Mouse (Mus musculus): Measurements from ENCODE around the gene Nectin4. TPM values are rescaled to one million over a fixed set of nuclear protein-coding genes. Genes with fewer than 3 reads are reported as not detected.
"Not testable (repeated sequence)": the region's sequence is repeated elsewhere in the genome, so short reads cannot be mapped to it uniquely, and the experiment has no call there.

Gene Nectin4
- polyA plus RNA-seq (2015; fragmentation: Nextera tagmentation; extraction: Ambion mirVana), result 39.0 and 43.7 TPM in 2 replicates

DNA sequence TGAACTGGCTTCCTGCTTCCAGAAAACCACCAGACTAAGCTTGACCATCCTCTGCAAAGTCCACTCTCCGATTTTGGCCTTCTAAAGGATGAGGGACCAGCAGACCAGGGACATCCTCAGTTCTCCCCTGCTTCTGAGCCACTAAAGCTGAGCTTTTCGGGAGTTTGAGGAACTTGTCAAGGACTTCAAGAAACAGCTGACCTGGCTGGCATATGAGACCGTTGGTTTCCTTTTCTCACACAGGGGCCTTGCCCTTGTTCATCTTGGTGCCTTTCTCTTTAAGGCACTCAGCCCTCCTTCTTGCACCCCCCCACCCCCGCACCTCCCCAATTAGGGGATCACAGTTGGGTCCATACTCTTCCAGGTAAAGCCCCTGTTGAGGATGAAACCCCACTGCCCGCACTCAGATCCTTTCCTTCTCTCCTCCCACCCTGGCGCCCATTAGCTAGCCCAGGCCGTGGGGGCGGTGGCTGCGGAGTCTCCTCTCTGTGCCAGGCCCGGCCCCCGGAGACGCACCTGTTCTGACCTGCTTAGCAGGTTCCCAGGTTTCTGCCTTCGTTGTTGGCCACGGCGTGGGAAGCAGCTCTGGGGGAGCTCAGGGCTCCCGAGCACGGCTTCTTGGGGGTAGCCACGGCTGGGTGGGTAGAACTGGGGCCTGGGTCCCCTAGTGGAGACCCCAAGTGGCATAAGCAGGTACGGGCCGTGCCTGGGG is at the start of gene Nectin4:
TSS of gene Nectin4 (plus strand) at position 255 of the 712 bp plus-strand sequence.
- no peaks in the 10 kb centered on the region for H3K9me3 ChIP-seq (replicated peaks)
- WGBS, result 28% methylated on average over 20 of the region's 20 CpGs
- H3K36me3 ChIP-seq, result no peaks in the 10 kb centered on the region
- peak; percentile 59; the same call in 1 of the 2 replicates for ATAC-seq (ENCODE audit: insufficient number of reproducible peaks, low FRiP score, low TSS enrichment, low read depth)
- peak within 1 kb of the TSS; percentile 72 for H3K27ac ChIP-seq (replicated peaks)
- no peaks in the 10 kb centered on the region for H3K27me3 ChIP-seq
- H3K4me3 ChIP-seq (replicated peaks), result peak within 1 kb of the TSS; percentile 34
- H3K4me1 ChIP-seq, result peaks cover 19% of the 10 kb centered on the region
- H3K4me2 ChIP-seq (replicated peaks), result peak within 1 kb of the TSS; percentile 31
- H3K9ac ChIP-seq, result no peak within 1 kb of the TSS

DNA sequence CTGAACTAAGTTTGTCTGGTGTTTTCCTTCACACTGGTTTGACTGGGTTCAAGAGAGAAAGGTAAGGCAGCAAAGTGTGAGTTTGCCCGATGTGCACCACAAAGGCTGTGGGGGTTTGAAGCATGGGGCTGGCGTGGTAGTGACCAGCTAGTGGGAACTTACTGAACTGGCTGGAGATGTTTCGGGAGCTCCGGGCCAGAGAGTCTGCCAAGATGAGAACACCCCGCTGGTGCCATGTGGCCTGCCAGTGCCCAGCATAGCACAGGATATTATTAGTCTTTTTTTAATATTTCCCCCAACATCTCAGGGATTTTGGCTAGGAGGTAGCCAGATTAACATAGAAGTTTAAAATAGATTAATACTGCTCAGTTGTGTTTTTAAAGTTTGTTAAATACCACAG is 49.7 kb upstream of the Nectin4 start:
- Histone ChIP-seq H3K4me3 (replicated peaks) (no peak overlapping the region), H3K36me3 (no peaks in the 10 kb centered on the region), H3K4me1 (no peaks in the 10 kb centered on the region), H3K9ac (no peak overlapping the region), H3K4me2 (replicated peaks) (no peak overlapping the region), H3K27ac (replicated peaks) (no peak overlapping the region), H3K27me3 (no peaks in the 10 kb centered on the region), H3K9me3 (replicated peaks) (no peaks in the 10 kb centered on the region)
- WGBS, result 18% methylated on average over 5 of the region's 5 CpGs
- ATAC-seq (ENCODE audit: insufficient number of reproducible peaks, low FRiP score, low TSS enrichment, low read depth), result no peak

DNA sequence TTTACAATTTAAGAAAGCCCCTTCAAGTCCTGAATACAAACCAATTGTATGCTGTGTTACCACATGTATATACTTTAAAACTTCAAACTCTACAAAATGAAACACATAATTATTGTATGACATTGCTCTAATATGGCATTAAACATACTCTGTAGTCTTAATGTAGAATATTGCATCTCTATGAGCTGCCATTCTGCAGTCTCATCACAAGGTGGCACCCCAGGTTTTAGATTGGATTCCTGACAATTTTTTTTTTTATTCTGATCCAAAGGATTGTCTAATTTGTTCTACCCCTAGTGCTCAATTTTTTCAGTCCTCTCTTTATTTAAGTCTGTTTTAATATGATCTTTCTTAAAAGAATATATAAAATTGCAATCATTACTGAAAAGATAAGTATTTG is 48.5 kb upstream of the Nectin4 start:
- ATAC-seq (ENCODE audit: insufficient number of reproducible peaks, low FRiP score, low TSS enrichment, low read depth), result no peak
- Histone ChIP-seq H3K4me2 (replicated peaks) (no peak overlapping the region), H3K36me3 (no peaks in the 10 kb centered on the region), H3K27me3 (no peaks in the 10 kb centered on the region), H3K4me1 (no peaks in the 10 kb centered on the region), H3K9ac (no peak overlapping the region), H3K4me3 (replicated peaks) (no peak overlapping the region), H3K27ac (replicated peaks) (no peak overlapping the region), H3K9me3 (replicated peaks) (no peaks in the 10 kb centered on the region)

DNA sequence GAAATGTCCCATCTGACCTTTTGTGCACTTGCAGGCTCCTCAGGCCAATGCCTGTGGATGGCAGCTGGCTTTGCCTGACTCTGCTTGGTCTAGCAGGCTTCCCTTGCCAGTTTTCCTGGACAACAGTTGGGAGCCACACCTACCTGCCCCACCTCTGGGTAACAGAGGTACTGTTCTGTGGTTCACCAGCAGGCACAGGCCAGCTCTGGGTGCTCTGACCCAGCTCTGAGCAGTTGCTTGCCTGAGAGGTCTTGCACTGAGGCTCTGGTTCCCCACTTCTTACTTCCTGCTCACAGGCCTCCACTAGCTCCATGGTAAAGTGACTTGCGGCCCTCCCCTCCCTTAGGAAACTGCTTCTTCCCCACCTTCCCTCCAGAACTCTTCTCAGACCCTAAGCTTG is 47.9 kb upstream of the Nectin4 start:
- H3K27ac ChIP-seq (replicated peaks), result no peak overlapping the region
- 0 out of 2 replicates have a peak, but pooled peaks cover under 1% of the 10 kb centered on the region for H3K4me1 ChIP-seq
- no peak overlapping the region for H3K4me2 ChIP-seq (replicated peaks)
- WGBS, result 67% methylated on average over 1 of the region's 1 CpGs
- ATAC-seq (ENCODE audit: insufficient number of reproducible peaks, low FRiP score, low TSS enrichment, low read depth), result no peak; the same call in 1 of the 2 replicates
- no peaks in the 10 kb centered on the region for H3K27me3 ChIP-seq
- H3K4me3 ChIP-seq (replicated peaks), result no peak overlapping the region
- no peaks in the 10 kb centered on the region for H3K36me3 ChIP-seq
- H3K9ac ChIP-seq, result no peak overlapping the region
- no peaks in the 10 kb centered on the region for H3K9me3 ChIP-seq (replicated peaks)

DNA sequence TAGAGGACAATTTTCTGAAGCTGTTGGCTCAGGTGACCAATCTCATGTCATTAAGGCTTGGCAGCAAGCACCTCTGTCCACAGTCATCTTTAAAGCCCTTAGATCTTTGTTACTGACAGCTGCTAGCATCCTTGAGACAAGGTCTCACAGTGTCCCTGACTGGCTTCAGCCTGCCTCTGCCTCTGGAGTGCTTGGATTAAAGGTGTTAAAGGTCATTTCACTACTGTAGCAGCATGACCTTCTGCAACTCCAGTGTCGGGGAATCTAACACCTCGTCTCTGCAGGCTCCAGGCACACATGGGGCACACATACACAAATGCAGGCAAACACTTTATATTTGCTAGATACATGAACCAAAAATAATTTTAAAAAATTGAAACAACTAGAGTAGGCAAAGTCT is 44.3 kb upstream of the Nectin4 start:
- Histone ChIP-seq H3K27ac (replicated peaks) (no peak overlapping the region), H3K4me2 (replicated peaks) (no peak overlapping the region), H3K9me3 (replicated peaks) (no peaks in the 10 kb centered on the region), H3K4me1 (peaks cover 17% of the 10 kb centered on the region), H3K36me3 (no peaks in the 10 kb centered on the region), H3K9ac (no peak overlapping the region), H3K4me3 (replicated peaks) (no peak overlapping the region), H3K27me3 (no peaks in the 10 kb centered on the region)
- 87% methylated on average over 2 of the region's 2 CpGs for WGBS
- no peak for ATAC-seq (ENCODE audit: insufficient number of reproducible peaks, low FRiP score, low TSS enrichment, low read depth)

DNA sequence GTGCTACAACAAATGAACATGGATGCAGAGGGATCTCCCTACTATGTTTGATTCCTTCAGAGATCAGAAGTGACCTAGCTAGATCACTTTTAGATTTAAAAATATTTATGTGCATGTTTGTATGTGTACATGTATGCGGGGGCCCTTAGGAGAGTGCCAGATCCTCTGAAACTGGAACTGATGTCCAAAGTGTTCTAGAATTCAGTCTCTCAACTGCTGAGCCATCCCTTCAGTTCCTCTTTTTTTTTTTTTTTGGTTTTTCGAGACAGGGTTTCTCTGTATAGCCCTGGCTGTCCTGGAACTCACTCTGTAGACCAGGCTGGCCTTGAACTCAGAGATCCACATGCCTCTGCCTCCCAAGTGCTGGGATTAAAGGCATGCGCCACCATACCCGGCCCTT is 43.3 kb upstream of the Nectin4 start:
- H3K9me3 ChIP-seq (replicated peaks); H3K36me3 ChIP-seq; ATAC-seq (ENCODE audit: insufficient number of reproducible peaks, low FRiP score, low TSS enrichment, low read depth); H3K27me3 ChIP-seq; H3K9ac ChIP-seq; H3K4me3 ChIP-seq (replicated peaks); H3K27ac ChIP-seq (replicated peaks); H3K4me2 ChIP-seq (replicated peaks): not testable (repeated sequence)
- peaks cover 27% of the 10 kb centered on the region for H3K4me1 ChIP-seq
- 83% methylated on average over 4 of the region's 4 CpGs for WGBS

DNA sequence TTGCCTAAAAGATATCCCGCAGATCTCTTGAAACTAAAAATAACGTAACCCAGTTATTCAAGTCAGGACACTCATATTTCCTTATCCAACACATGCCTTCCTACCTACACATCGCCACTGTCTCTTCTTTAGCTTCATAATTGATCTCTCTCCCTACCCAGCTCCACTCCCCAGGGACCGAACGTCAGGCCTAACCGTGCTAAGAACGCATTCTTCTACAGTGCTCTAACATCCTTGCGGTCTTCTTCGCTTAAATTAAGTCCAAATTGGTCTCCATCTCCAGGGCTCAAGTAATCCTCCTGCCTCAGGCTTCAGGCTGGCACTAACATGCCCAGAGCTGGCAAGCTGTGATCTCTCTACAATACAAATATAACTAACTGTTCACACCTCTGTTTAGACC is 41.7 kb upstream of the Nectin4 start:
- Histone ChIP-seq H3K4me1 (peaks cover 27% of the 10 kb centered on the region), H3K27me3 (no peaks in the 10 kb centered on the region), H3K36me3 (no peaks in the 10 kb centered on the region), H3K27ac (replicated peaks) (peak overlapping the region; percentile 99), H3K4me3 (replicated peaks) (peak overlapping the region; percentile 84), H3K9me3 (replicated peaks) (no peaks in the 10 kb centered on the region), H3K9ac (peak overlapping the region; percentile 96), H3K4me2 (replicated peaks) (peak overlapping the region; percentile 72)
- ATAC-seq (ENCODE audit: insufficient number of reproducible peaks, low FRiP score, low TSS enrichment, low read depth), result no peak
- 18% methylated on average over 9 of the region's 9 CpGs for WGBS

DNA sequence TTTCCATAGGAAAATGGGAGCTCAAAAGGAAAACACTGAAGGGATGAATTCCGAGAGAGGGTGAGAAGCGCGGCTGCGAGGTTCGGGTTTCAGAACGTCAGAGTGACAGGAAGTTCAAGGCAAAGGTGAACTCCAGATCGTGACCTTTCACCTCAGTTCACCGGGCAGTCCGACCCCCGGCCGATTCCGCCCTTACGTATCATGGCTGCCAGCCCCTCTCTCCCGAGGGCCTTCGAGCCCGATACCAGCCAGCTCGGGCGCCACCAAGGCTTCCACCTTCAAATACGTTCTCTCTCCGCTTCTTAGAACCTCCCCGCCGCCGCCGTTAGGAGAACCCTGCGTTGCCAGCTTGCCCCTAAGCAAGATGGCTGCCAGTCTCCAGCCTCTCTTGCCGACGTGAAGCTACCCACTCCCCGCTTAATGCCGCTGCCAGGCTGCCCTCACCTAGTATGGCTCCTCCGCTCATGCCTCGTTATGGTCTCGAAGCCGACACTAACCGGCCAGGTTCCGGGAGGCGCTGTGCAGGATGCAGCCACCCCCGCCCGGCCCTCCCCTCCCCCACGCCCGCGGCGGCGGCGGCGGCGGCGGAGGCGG is 41.0 kb upstream of the Nectin4 start, which contains the start of gene Dedd:
TSS of gene Dedd (plus strand) at position 307 of the 594 bp plus-strand sequence.
- ATAC-seq (ENCODE audit: insufficient number of reproducible peaks, low FRiP score, low TSS enrichment, low read depth), result peak; percentile 95
- peaks cover 27% of the 10 kb centered on the region for H3K4me1 ChIP-seq
- peak within 1 kb of the TSS; percentile 99 for H3K27ac ChIP-seq (replicated peaks)
- under 1% methylated on average over 43 of the region's 48 CpGs for WGBS
- H3K9ac ChIP-seq, result peak within 1 kb of the TSS; percentile 96
- H3K36me3 ChIP-seq, result no peaks in the 10 kb centered on the region
- H3K4me2 ChIP-seq (replicated peaks), result peak within 1 kb of the TSS; percentile 72
- peak within 1 kb of the TSS; percentile 84 for H3K4me3 ChIP-seq (replicated peaks)
- H3K9me3 ChIP-seq (replicated peaks), result no peaks in the 10 kb centered on the region
- no peaks in the 10 kb centered on the region for H3K27me3 ChIP-seq

DNA sequence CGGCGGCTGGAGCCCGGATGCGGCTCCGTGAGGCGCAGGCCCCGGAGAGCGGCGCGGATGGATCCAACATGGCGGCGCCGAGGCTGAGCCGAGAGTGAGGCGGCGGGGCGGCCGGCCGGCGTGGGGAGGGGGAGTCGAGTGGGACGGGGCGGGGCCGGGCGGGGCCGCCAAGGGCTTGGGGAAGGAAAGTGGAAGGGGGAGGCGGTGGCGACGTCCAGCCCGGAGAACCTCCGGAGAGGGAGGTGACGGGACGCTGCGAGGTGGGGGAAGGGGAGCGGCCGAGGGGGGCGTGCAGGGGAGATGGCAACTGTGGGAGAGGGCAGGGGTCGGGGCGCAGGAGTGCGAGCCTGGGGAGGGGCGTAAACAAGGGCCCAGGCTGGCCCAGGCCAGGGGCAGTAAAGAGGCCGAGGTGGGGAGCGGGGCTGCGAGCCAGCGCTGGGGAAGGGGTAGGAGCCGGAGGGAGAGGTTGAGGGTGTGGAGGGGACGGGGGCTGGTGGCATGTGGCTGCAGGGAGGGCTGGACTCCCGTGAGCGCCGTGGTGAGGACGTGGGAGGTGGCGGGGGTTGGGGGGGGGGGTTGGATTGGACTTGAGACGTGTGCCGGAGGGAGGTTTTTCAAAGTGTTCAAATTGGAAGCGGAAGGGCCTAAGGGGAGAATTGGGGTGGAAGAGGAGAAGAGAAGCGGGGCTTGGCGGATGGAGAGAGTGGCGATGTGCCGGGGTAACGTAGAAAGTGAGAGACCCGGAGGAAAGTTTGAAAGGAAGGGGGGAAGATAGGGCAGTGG is 40.3 kb upstream of the Nectin4 start:
- H3K9ac ChIP-seq, result peak overlapping the region; percentile 96
- under 1% methylated on average over 55 of the region's 61 CpGs for WGBS

DNA sequence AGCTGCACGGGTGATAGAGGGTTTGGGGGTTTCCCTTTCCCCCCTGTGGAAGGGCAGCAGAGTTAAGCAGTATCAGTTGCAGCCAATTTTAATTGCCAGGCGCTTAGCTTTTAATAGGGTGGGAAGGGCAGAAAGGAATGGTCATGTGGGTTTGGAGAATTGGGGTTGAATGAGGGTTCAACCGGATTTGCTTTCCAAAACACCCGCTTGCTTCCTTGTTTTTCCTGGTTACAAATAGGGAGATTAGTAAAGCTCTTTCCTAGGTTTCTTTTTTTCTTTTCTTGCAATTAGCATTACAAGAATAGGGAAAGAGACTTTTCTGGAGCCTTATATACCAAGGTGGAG is 39.7 kb upstream of the Nectin4 start:
- H3K9ac ChIP-seq, result peak overlapping the region; percentile 96
- peak overlapping the region; percentile 99 for H3K27ac ChIP-seq (replicated peaks)
- H3K4me3 ChIP-seq (replicated peaks), result peak overlapping the region; percentile 84
- peaks cover 27% of the 10 kb centered on the region for H3K4me1 ChIP-seq
- no peaks in the 10 kb centered on the region for H3K36me3 ChIP-seq
- no peaks in the 10 kb centered on the region for H3K27me3 ChIP-seq
- peak overlapping the region; percentile 72 for H3K4me2 ChIP-seq (replicated peaks)
- 0% methylated on average over 4 of the region's 4 CpGs for WGBS
- no peaks in the 10 kb centered on the region for H3K9me3 ChIP-seq (replicated peaks)
- no peak for ATAC-seq (ENCODE audit: insufficient number of reproducible peaks, low FRiP score, low TSS enrichment, low read depth)

More for the DNA sequence above, 40.3 kb upstream of the Nectin4 start:
- Histone ChIP-seq H3K36me3 (no peaks in the 10 kb centered on the region), H3K4me2 (replicated peaks) (peak overlapping the region; percentile 72), H3K9me3 (replicated peaks) (no peaks in the 10 kb centered on the region), H3K27me3 (no peaks in the 10 kb centered on the region), H3K4me3 (replicated peaks) (peak overlapping the region; percentile 84), H3K4me1 (peaks cover 27% of the 10 kb centered on the region), H3K27ac (replicated peaks) (peak overlapping the region; percentile 99)
- ATAC-seq (ENCODE audit: insufficient number of reproducible peaks, low FRiP score, low TSS enrichment, low read depth), result peak; percentile 92

All from embryonic facial prominence, embryonic 15.5 days (tissue).